Mouse (Mus musculus) kidney, adult 2 months (tissue): ENCODE measurements around the gene Cyp4f17.

Experiments used
- CTCF ChIP-seq: fragments of 200-500 bp; conservative IDR thresholded peaks from 2 replicates; pipeline ENCODE4 v1.5.1; 2011; ENCODE audit warnings: low read depth, mild to moderate bottlenecking, control low read depth, low read length, moderate library complexity, mixed read lengths; ENCODE audit not compliant: insufficient read depth, insufficient read length
- POLR2A ChIP-seq: fragments of 200-500 bp; IDR thresholded peaks from one replicate; pipeline ENCODE4 v1.6.1; 2011; ENCODE audit warnings: low read depth, low read length, control low read depth

- no peak for TF ChIP-seq POLR2A
- no peak for TF ChIP-seq CTCF
Observed at GRCm38 (mm10) chr17:32522816-32523215, 17.0 kb downstream of the Cyp4f17 start.
